In genomic region chr4:126750046-126750683, GRCm38 (mm10) we compare ENCODE assay signal across 9 mouse cellular contexts. TPM values are rescaled to one million over a fixed set of nuclear protein-coding genes. Genes with fewer than 3 reads are reported as not detected.
DNase-seq lines count a peak whose midpoint lies in the region; ATAC-seq and TF ChIP-seq lines count a peak whose summit lies in the region.
"Had no signal": no experiment of that assay in that cellular context is flagged by ENCODE, and none has a peak within 500 bp of the region (broad histone marks: within the 10 kb centered on the region; RNA-seq: fewer than 3 reads in every experiment).

No protein-coding gene starts in this region.

- DNase-seq in adrenal gland, adult (ENCODE audit: inconsistent age in 2 of 2, low spot score in 1 of 2) = peak; percentile 28 to 65
- DNase-seq in adrenal gland, postnatal 4 days (ENCODE audit: low spot score in 2 of 2) = no peak
- peak; percentile 39 for DNase-seq in ovary, postnatal 36 days (ENCODE audit: low spot score)
- no peak for DNase-seq in ovary, postnatal 10 days (ENCODE audit: low spot score)
- DNase-seq in hindbrain, embryonic 14.5 days (ENCODE audit: low spot score) = peak; percentile 73
- DNase-seq in spleen, adult 12 weeks (ENCODE audit: low spot score) = no peak
- DNase-seq in liver, embryonic 11.5 days (ENCODE audit: low spot score) = no peak

- no peak for ATAC-seq in hindbrain, embryonic 14.5 days (ENCODE audit: low FRiP score)
- no peak for ATAC-seq in liver, embryonic 11.5 days (replicated peaks; ENCODE audit: low FRiP score)

- no peak overlapping the region for H3K4me3 ChIP-seq in hindbrain, embryonic 14.5 days (replicated peaks; ENCODE audit: low read length)
- peak overlapping the region; percentile 90 for H3K4me3 ChIP-seq in olfactory bulb, adult 2 months (ENCODE audit: insufficient read depth, low read depth, low read length)
- H3K4me3 ChIP-seq in liver, embryonic 11.5 days (ENCODE audit: low read depth, low read length) = no peak overlapping the region
- H3K4me3 ChIP-seq: myocyte had no signal

- H3K9me3 ChIP-seq in hindbrain, embryonic 14.5 days (ENCODE audit: control insufficient read depth, low read length) = no peaks in the 10 kb centered on the region
- no peaks in the 10 kb centered on the region for H3K9me3 ChIP-seq in liver, embryonic 11.5 days (ENCODE audit: control insufficient read depth, low read length)

- TF ChIP-seq POLR2A in olfactory bulb, adult 2 months (IDR thresholded peaks at IDR 0.05; ENCODE audit: insufficient read depth, low read depth, low read length) = no peak

- H3K4me2 ChIP-seq in hindbrain, embryonic 14.5 days (replicated peaks) = peak overlapping the region; percentile 31
- H3K4me2 ChIP-seq in liver, embryonic 11.5 days = no peak overlapping the region

- H3K27ac ChIP-seq in hindbrain, embryonic 14.5 days = no peak overlapping the region
- H3K27ac ChIP-seq in olfactory bulb, adult 2 months (ENCODE audit: insufficient read depth, low read depth, low read length) = peak overlapping the region; percentile 59
- no peak overlapping the region for H3K27ac ChIP-seq in liver, embryonic 11.5 days (ENCODE audit: low read depth, low read length)

- no peak for TF ChIP-seq CTCF in olfactory bulb, adult 2 months (IDR thresholded peaks at IDR 0.05; ENCODE audit: insufficient read depth, low read depth, low read length)

- H3K27me3 ChIP-seq in hindbrain, embryonic 14.5 days (ENCODE audit: control insufficient read depth, insufficient read depth, low read length) = no peaks in the 10 kb centered on the region
- H3K27me3 ChIP-seq in liver, embryonic 11.5 days (replicated peaks; ENCODE audit: control insufficient read depth, insufficient read depth, low read length) = no peaks in the 10 kb centered on the region

- peaks cover 46% of the 10 kb centered on the region for H3K36me3 ChIP-seq in hindbrain, embryonic 14.5 days (replicated peaks; ENCODE audit: control insufficient read depth, insufficient read depth)
- H3K36me3 ChIP-seq in liver, embryonic 11.5 days (ENCODE audit: control insufficient read depth, insufficient read depth, low read length) = peaks cover 10% of the 10 kb centered on the region; the same call in 1 of the 2 replicates

- WGBS in hindbrain, embryonic 14.5 days = 70% methylated on average over 26 of the region's 26 CpGs
- 16% methylated on average over 26 of the region's 26 CpGs for WGBS in olfactory bulb, adult 2 months
- WGBS in liver, embryonic 11.5 days = 91% methylated on average over 26 of the region's 26 CpGs

- H3K9ac ChIP-seq in hindbrain, embryonic 14.5 days = peak overlapping the region; percentile 20; the same call in 1 of the 2 replicates
- no peak overlapping the region for H3K9ac ChIP-seq in liver, embryonic 11.5 days (ENCODE audit: low read depth, low read length)

- peaks cover 42% of the 10 kb centered on the region for H3K4me1 ChIP-seq in hindbrain, embryonic 14.5 days (replicated peaks; ENCODE audit: control insufficient read depth, insufficient read depth, low read length)
- H3K4me1 ChIP-seq in olfactory bulb, adult 2 months (ENCODE audit: control insufficient read depth, insufficient read depth, low read length) = peaks cover 40% of the 10 kb centered on the region
- H3K4me1 ChIP-seq in liver, embryonic 11.5 days (replicated peaks; ENCODE audit: control insufficient read depth, insufficient read depth, low read length) = peaks cover 18% of the 10 kb centered on the region

RNA-seq across cellular contexts. Expression of gene Ncdn, which starts 3.1 kb away (rescaled TPM):
- 10 to 100 TPM; 34.5 to 35.7 TPM for total RNA-seq in adrenal gland, postnatal 4 days (2021)
- 116 and 123 TPM in 2 replicates for polyA plus RNA-seq in hindbrain, embryonic 14.5 days (2014; fragmentation: Nextera tagmentation; extraction: Ambion mirVana)
- polyA plus RNA-seq in olfactory bulb, adult 2 months (2012; ENCODE audit: insufficient read depth, insufficient read length, low replicate concordance, missing spikeins) = 194 and 284 TPM in 2 replicates
- 25.0 and 27.2 TPM in 2 replicates for polyA plus RNA-seq in liver, embryonic 11.5 days (2014; fragmentation: Nextera tagmentation; extraction: Ambion mirVana)

RNA-seq across cellular contexts. Expression of gene AU040320, which starts 3.2 kb away (rescaled TPM):
- total RNA-seq in adrenal gland, postnatal 4 days (2021) = 10 to 100 TPM; 40.9 to 42.0 TPM
- polyA plus RNA-seq in hindbrain, embryonic 14.5 days (2014; fragmentation: Nextera tagmentation; extraction: Ambion mirVana) = 37.3 and 42.6 TPM in 2 replicates
- polyA plus RNA-seq in olfactory bulb, adult 2 months (2012; ENCODE audit: insufficient read depth, insufficient read length, low replicate concordance, missing spikeins) = not detected in 2 replicates
- polyA plus RNA-seq in liver, embryonic 11.5 days (2014; fragmentation: Nextera tagmentation; extraction: Ambion mirVana) = 18.7 and 19.3 TPM in 2 replicates

RNA-seq across cellular contexts. Expression of gene Tfap2e, which starts 14.1 kb away (rescaled TPM):
- total RNA-seq in adrenal gland, postnatal 4 days (2021) = not detected
- polyA plus RNA-seq in hindbrain, embryonic 14.5 days (2014; fragmentation: Nextera tagmentation; extraction: Ambion mirVana) = 0.48 and 0.54 TPM in 2 replicates
- polyA plus RNA-seq in olfactory bulb, adult 2 months (2012; ENCODE audit: insufficient read depth, insufficient read length, low replicate concordance, missing spikeins) = not detected in 2 replicates
- not detected in 2 replicates for polyA plus RNA-seq in liver, embryonic 11.5 days (2014; fragmentation: Nextera tagmentation; extraction: Ambion mirVana)

Comparison
In these comparisons a context has a peak if more than half of its experiments do, and no peak if none do; other contexts are left out.
1. DNase-seq: peak in adrenal gland, adult (2 of 2), ovary, postnatal 36 days (single experiment) and hindbrain, embryonic 14.5 days (single experiment); none in adrenal gland, postnatal 4 days (0 of 2), ovary, postnatal 10 days (single experiment), spleen, adult 12 weeks (single experiment) and liver, embryonic 11.5 days (single experiment).